Mouse (Mus musculus): ENCODE measurements at regions not wholly inside any gene's neighbourhood (a gene's known extent, or its start where the extent isn't known, plus 50 kb on each side); places are given as distances from the start of the nearest gene placed in this dataset.

DNA sequence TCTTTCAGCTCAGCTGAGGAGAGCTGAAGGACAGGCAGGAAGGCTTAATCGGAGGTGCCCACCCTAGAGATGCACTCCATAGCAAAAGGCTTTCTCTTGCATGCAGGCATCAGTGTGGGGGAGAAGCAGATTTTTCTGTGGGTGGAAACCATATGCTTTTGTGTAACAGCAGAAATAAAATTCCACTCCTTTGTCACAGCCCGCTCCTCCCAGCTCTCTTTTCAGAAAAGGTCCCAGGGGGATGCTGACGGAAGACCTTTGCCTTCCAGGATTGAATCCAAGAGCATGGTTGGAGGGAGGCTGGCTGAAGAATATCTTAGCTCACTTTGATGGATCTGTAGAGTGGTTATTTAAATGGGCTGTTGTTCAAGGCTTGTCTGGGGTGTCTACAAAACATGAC is 336.8 kb upstream of the Map3k7 start:
- TF ChIP-seq CTCF (IDR thresholded peaks at IDR 0.05; ENCODE audit: low read depth) (no peak), EP300 (optimal IDR thresholded peaks at IDR 0.05) (no peak)
